Mouse (Mus musculus): ENCODE results near the gene Wdr24.

DNA sequence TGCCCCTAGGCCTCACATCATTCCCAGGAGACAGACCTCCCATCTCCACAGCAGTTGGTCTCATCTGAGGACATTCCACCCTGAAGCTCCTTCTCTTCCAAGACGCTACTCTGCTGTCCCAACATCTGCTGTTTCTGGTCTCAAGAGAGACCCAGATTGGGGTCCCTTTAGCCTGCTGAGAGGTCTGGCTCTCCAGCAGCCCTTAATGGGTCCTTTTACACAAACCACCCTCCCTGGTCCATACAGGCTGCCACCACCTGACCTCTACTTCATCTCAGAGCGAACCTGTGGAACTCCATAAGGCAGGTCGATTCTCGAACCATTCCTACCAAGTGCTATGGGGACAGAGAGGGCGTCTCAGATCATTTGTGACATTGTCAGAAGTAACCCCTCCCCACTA lies 15.4 kb upstream of the Wdr24 start:
- TF ChIP-seq CTCF (IDR thresholded peaks at IDR 0.05; ENCODE audit: insufficient read depth, low read length) = no peak
- TF ChIP-seq POLR2A (IDR thresholded peaks at IDR 0.05; ENCODE audit: borderline replicate concordance, extremely low read depth, low read depth, low read length) = no peak
